Comparison of ENCODE assay signal across 12 mouse cellular contexts in genomic region chr9:40581854-40582253, GRCm38 (mm10). TPM values are rescaled to one million over a fixed set of nuclear protein-coding genes. Genes with fewer than 3 reads are reported as not detected.
DNase-seq lines count a peak whose midpoint lies in the region; ATAC-seq and TF ChIP-seq lines count a peak whose summit lies in the region.
"Had no signal": no experiment of that assay in that cellular context is flagged by ENCODE, and none has a peak within 500 bp of the region (broad histone marks: within the 10 kb centered on the region; RNA-seq: fewer than 3 reads in every experiment).

No protein-coding gene starts in this region.

- H3K9ac ChIP-seq in heart, embryonic 12.5 days: no peak overlapping the region
- H3K9ac ChIP-seq in intestine, embryonic 16.5 days (ENCODE audit: low read depth, low read length): no peak overlapping the region
- H3K9ac ChIP-seq: forebrain, postnatal 0 days; limb, embryonic 15.5 days; neural tube, embryonic 12.5 days; stomach, embryonic 15.5 days had no signal

- H3K4me2 ChIP-seq in heart, embryonic 12.5 days: no peak overlapping the region
- H3K4me2 ChIP-seq in intestine, embryonic 16.5 days (ENCODE audit: low read depth, low read length): no peak overlapping the region
- H3K4me2 ChIP-seq: limb, embryonic 15.5 days; neural tube, embryonic 12.5 days; stomach, embryonic 15.5 days had no signal

- 0 out of 2 replicates have a peak, but pooled peaks cover 2% of the 10 kb centered on the region for H3K9me3 ChIP-seq in heart, embryonic 12.5 days (replicated peaks)
- no peaks in the 10 kb centered on the region for H3K9me3 ChIP-seq in limb, embryonic 10.5 days (replicated peaks)
- no peaks in the 10 kb centered on the region for H3K9me3 ChIP-seq in intestine, embryonic 16.5 days (ENCODE audit: control insufficient read depth, low read length)
- H3K9me3 ChIP-seq: limb, embryonic 15.5 days; neural tube, embryonic 12.5 days; stomach, embryonic 15.5 days had no signal

- WGBS in heart, embryonic 12.5 days: 62% methylated on average over 2 of the region's 2 CpGs
- 65% methylated on average over 2 of the region's 2 CpGs for WGBS in limb, embryonic 10.5 days
- 88% methylated on average over 2 of the region's 2 CpGs for WGBS in cerebellum, adult 2 months
- 85% methylated on average over 2 of the region's 2 CpGs for WGBS in intestine, embryonic 16.5 days

- no peak for TF ChIP-seq POLR2A in cerebellum, adult 2 months (IDR thresholded peaks at IDR 0.05; ENCODE audit: borderline replicate concordance, insufficient read depth, low read length)

- no peak overlapping the region for H3K27ac ChIP-seq in heart, embryonic 12.5 days (ENCODE audit: poor library complexity, severe bottlenecking)
- no peak overlapping the region for H3K27ac ChIP-seq in limb, embryonic 10.5 days
- no peak overlapping the region for H3K27ac ChIP-seq in cerebellum, adult 2 months (ENCODE audit: insufficient read depth, low read length)
- no peak overlapping the region for H3K27ac ChIP-seq in intestine, embryonic 16.5 days (ENCODE audit: low read length)
- H3K27ac ChIP-seq: limb, embryonic 15.5 days; neural tube, embryonic 12.5 days; stomach, embryonic 15.5 days had no signal

- peak; percentile 40 to 41 for DNase-seq in heart, adult 18-20 months
- peak; percentile 1 for DNase-seq in thymus, postnatal 25 days
- no peak for DNase-seq in thymus, postnatal 4 days
- DNase-seq in lung, postnatal 4 days: peak; percentile 22 to 37
- DNase-seq in limb, embryonic 10.5 days (ENCODE audit: low spot score): no peak
- no peak for DNase-seq in cerebellum, adult 2 months
- DNase-seq: forebrain, postnatal 0 days had no signal

- TF ChIP-seq CTCF in cerebellum, adult 2 months (IDR thresholded peaks at IDR 0.05; ENCODE audit: borderline replicate concordance, insufficient read depth, low read depth, low read length): no peak

- H3K4me1 ChIP-seq in heart, embryonic 12.5 days (replicated peaks): no peaks in the 10 kb centered on the region
- no peaks in the 10 kb centered on the region for H3K4me1 ChIP-seq in limb, embryonic 10.5 days
- H3K4me1 ChIP-seq in cerebellum, adult 2 months (ENCODE audit: control insufficient read depth, insufficient read depth, low read length): peaks cover 15% of the 10 kb centered on the region; the same call in 1 of the 2 replicates
- H3K4me1 ChIP-seq in intestine, embryonic 16.5 days (ENCODE audit: control insufficient read depth, insufficient read depth, low read length): no peaks in the 10 kb centered on the region
- H3K4me1 ChIP-seq: limb, embryonic 15.5 days; neural tube, embryonic 12.5 days; stomach, embryonic 15.5 days had no signal

- H3K36me3 ChIP-seq in heart, embryonic 12.5 days: no peaks in the 10 kb centered on the region
- H3K36me3 ChIP-seq in limb, embryonic 10.5 days: no peaks in the 10 kb centered on the region
- no peaks in the 10 kb centered on the region for H3K36me3 ChIP-seq in intestine, embryonic 16.5 days (ENCODE audit: control insufficient read depth, insufficient read depth, low read length)
- H3K36me3 ChIP-seq: limb, embryonic 15.5 days; neural tube, embryonic 12.5 days; stomach, embryonic 15.5 days had no signal

- H3K4me3 ChIP-seq in heart, embryonic 12.5 days: no peak overlapping the region
- no peak overlapping the region for H3K4me3 ChIP-seq in limb, embryonic 10.5 days
- no peak overlapping the region for H3K4me3 ChIP-seq in cerebellum, adult 2 months (replicated peaks; ENCODE audit: insufficient read depth, low read depth, low read length)
- H3K4me3 ChIP-seq in intestine, embryonic 16.5 days (ENCODE audit: low read length): no peak overlapping the region
- H3K4me3 ChIP-seq: limb, embryonic 15.5 days; neural tube, embryonic 12.5 days; stomach, embryonic 15.5 days had no signal

- ATAC-seq in heart, embryonic 12.5 days (ENCODE audit: insufficient number of reproducible peaks, low FRiP score): no peak
- ATAC-seq in intestine, embryonic 16.5 days: no peak
- ATAC-seq: forebrain, postnatal 0 days had no signal

- H3K27me3 ChIP-seq in heart, embryonic 12.5 days (replicated peaks): no peaks in the 10 kb centered on the region
- H3K27me3 ChIP-seq in limb, embryonic 10.5 days (ENCODE audit: low read depth, poor library complexity, severe bottlenecking): no peaks in the 10 kb centered on the region
- no peaks in the 10 kb centered on the region for H3K27me3 ChIP-seq in cerebellum, adult 2 months (ENCODE audit: control insufficient read depth, insufficient read depth, low read length)
- no peaks in the 10 kb centered on the region for H3K27me3 ChIP-seq in intestine, embryonic 16.5 days (replicated peaks; ENCODE audit: control insufficient read depth, insufficient read depth, low read length)
- H3K27me3 ChIP-seq: limb, embryonic 15.5 days; neural tube, embryonic 12.5 days; stomach, embryonic 15.5 days had no signal

RNA-seq across cellular contexts. Expression of gene Gramd1b, which starts 50.7 kb away (rescaled TPM):
- 10 to 100 TPM; 14.7 to 16.7 TPM for total RNA-seq in heart, adult 18-20 months (2021)
- polyA plus RNA-seq in heart, embryonic 12.5 days (2016; fragmentation: Nextera tagmentation; extraction: Ambion mirVana): 7.9 and 10.5 TPM in 2 replicates
- 2.0 and 2.7 TPM in 2 replicates for polyA plus RNA-seq in limb, embryonic 10.5 days (2016; fragmentation: Nextera tagmentation; extraction: Ambion mirVana)
- polyA plus RNA-seq in cerebellum, adult 2 months (2012; rRNA removed): 188 and 204 TPM in 2 replicates
- 4.9 and 6.0 TPM in 2 replicates for polyA plus RNA-seq in intestine, embryonic 16.5 days (2015; fragmentation: Nextera tagmentation; extraction: Ambion mirVana)

Comparison
In these comparisons a context has a peak if more than half of its experiments do, and no peak if none do; other contexts are left out.
1. DNase-seq: peak in heart, adult 18-20 months (2 of 2), thymus, postnatal 25 days (single experiment) and lung, postnatal 4 days (2 of 2); none in thymus, postnatal 4 days (single experiment), limb, embryonic 10.5 days (single experiment) and cerebellum, adult 2 months (0 of 2).
2. RNA of gene Gramd1b, which starts 50.7 kb away (polyA plus RNA-seq): 188 to 204 TPM in cerebellum, adult 2 months; 7.9 to 10.5 TPM in heart, embryonic 12.5 days, 4.9 to 6.0 TPM in intestine, embryonic 16.5 days and 2.0 to 2.7 TPM in limb, embryonic 10.5 days; every median in the first group is over 10 times any median in the second.